Mouse (Mus musculus) heart, adult 2 months (tissue): ENCODE results near the gene Pex26.

Experiments
- CTCF ChIP-seq: fragments of 200-600 bp; IDR thresholded peaks from 2 replicates; pipeline ENCODE4 v1.8.1; 2022; ENCODE audit warnings: antibody characterized with exemption, mild to moderate bottlenecking, moderate library complexity
- POLR2A ChIP-seq: fragments of 200-500 bp; IDR thresholded peaks from 2 replicates; pipeline ENCODE4 v1.6.1; 2011; ENCODE audit warnings: mild to moderate bottlenecking, low read depth, low read length, control low read depth; ENCODE audit not compliant: insufficient read depth

GRCm38 (mm10) chr6:121202026-121202425 is 18.6 kb downstream of the Pex26 start:
- TF ChIP-seq POLR2A: no peak
- TF ChIP-seq CTCF: no peak
